Mouse (Mus musculus) kidney, embryonic 15.5 days (tissue): ENCODE data around the gene Dand5. TPM values are rescaled to one million over a fixed set of nuclear protein-coding genes. Genes with fewer than 3 reads are reported as not detected.

Experiments
- ATAC-seq: fragments of 200-750 bp; cut with Nextera tagmentation; replicated peaks from 2 replicates; pipeline ENCODE4 v1.8.0; 2017; ENCODE audit warnings: moderate TSS enrichment; ENCODE audit not compliant: low FRiP score
- H3K27ac ChIP-seq: fragments of 300-500 bp; sonication (generic); 2 replicates; pipeline ENCODE4 v1.5.1; 2015; ENCODE audit warnings: mild to moderate bottlenecking, inconsistent platforms
- H3K27me3 ChIP-seq: fragments of 300-500 bp; sonication (generic); 2 replicates; pipeline ENCODE4 v1.6.1; 2015; ENCODE audit warnings: inconsistent platforms
- H3K36me3 ChIP-seq: fragments of 300-500 bp; sonication (generic); 2 replicates; pipeline ENCODE4 v1.6.1; 2015; ENCODE audit warnings: inconsistent platforms
- H3K4me1 ChIP-seq: fragments of 300-500 bp; sonication (generic); 2 replicates; pipeline ENCODE4 v1.6.1; 2015; ENCODE audit warnings: inconsistent platforms
- H3K4me2 ChIP-seq: fragments of 300-500 bp; sonication (generic); 2 replicates; pipeline ENCODE4 v1.6.1; 2015; ENCODE audit warnings: moderate library complexity, mild to moderate bottlenecking, inconsistent platforms
- H3K4me3 ChIP-seq: fragments of 300-500 bp; sonication (generic); replicated peaks from 2 replicates; pipeline ENCODE4 v1.5.1; 2015; ENCODE audit warnings: mild to moderate bottlenecking, inconsistent platforms
- H3K9ac ChIP-seq: fragments of 300-500 bp; sonication (generic); 2 replicates; pipeline ENCODE4 v1.6.1; 2015; ENCODE audit warnings: mild to moderate bottlenecking, inconsistent platforms
- H3K9me3 ChIP-seq: fragments of 300-500 bp; sonication (generic); replicated peaks from 2 replicates; pipeline ENCODE4 v1.6.1; 2016; ENCODE audit warnings: inconsistent platforms
- WGBS: fragments of 180-500 bp; shearing (Covaris S2); methylation state at CpG from one replicate; pipeline ENCODE4 v1.1.7; 2015; ENCODE audit warnings: mixed read lengths; 5-methylcytosine and 5-hydroxymethylcytosine counted together
- polyA plus RNA-seq: library from polyadenylated mRNA; unstranded; fragments of >200 nt; fragmentation: Nextera tagmentation; extraction: Ambion mirVana; gene quantifications from 2 replicates; pipeline ENCODE4 v1.2.1, GENCODE M21; 2015

The Dand5 gene
- polyA plus RNA-seq, 1 experiment from 2014 or later = 7.0 TPM

DNA sequence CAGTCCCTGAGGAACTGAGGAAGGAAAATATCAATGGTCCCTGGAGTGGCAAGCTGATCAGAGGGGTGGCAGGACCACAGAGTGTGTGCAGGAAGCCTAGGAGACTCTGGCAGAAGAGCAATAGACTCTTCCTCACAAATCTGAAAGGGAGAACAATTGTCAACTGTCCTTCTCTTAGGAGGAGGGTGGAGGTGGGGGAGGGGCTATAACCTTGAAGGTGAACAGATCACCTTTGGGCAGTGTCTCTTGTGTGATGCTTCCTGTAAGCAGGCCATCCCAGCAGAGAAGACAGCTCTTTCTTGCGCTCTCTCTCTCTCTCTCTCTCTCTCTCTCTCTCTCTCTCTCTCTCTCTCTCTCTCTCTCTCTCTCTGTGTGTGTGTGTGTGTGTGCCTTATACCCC lies 46.1 kb downstream of the Dand5 start:
- H3K4me1 ChIP-seq = peaks cover 50% of the 10 kb centered on the region
- H3K9me3 ChIP-seq = no peaks in the 10 kb centered on the region
- no peaks in the 10 kb centered on the region for H3K36me3 ChIP-seq
- H3K4me2 ChIP-seq = no peak overlapping the region
- H3K27me3 ChIP-seq = peaks cover 97% of the 10 kb centered on the region
- H3K4me3 ChIP-seq = no peak overlapping the region
- H3K27ac ChIP-seq = no peak overlapping the region
- no peak overlapping the region for H3K9ac ChIP-seq
- 20% methylated on average over 1 of the region's 1 CpGs for WGBS
- no peak for ATAC-seq

DNA sequence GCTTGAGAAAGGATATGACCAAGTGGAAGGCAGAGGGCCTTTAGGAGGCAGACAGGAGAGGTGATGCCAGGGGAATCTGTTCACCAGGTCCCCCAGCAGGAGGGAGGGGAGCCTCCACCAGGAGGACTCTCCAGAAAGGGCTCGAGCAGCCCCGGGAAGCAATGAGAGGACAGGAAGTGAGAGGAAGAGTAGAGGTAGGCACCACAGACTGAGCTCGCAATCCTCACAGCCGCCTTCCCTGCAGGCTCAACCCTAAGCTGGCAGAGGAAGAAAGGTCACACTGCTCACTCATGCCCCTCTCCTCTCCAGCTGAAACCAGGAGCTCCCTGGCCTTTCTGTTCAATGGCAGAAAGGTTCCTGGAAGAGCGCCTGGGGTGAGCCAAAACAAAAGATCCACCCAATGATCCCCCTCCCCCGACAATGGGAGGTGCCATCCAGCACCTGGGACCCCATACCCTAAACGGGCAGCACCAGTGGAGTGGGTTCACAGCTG lies 47.0 kb downstream of the Dand5 start:
- Histone ChIP-seq H3K4me2 (0 out of 2 replicates have a peak overlapping the region, but pooled peaks have one; percentile 51), H3K36me3 (no peaks in the 10 kb centered on the region), H3K9me3 (no peaks in the 10 kb centered on the region), H3K27me3 (peaks cover 97% of the 10 kb centered on the region), H3K27ac (peak overlapping the region; percentile 59; the same call in 1 of the 2 replicates), H3K4me1 (peaks cover 56% of the 10 kb centered on the region), H3K9ac (no peak overlapping the region), H3K4me3 (no peak overlapping the region)
- 16% methylated on average over 7 of the region's 7 CpGs for WGBS
- ATAC-seq = no peak

DNA sequence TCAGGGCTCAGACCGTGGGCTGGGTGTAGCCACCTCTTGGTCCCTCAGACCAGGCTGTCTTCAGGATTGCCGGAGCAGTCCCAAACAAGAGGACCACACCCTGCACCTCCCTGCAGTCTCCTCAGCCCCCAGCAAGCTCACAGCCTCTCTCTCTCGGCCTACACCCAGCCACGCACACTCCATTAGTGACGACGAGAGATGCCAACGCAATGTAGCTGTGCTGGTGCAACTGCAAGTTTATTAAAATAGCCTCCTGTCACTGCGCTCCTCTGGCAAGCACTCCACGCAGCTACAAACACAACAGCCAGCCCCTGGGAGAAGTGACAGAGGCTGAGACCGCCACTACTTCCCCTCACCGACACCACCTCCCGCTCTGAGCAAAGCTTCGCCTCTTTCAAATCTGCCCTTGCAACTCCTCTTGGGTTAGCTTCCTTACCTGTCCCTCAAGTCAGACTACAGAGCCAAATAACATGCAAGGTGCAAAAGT lies 47.5 kb downstream of the Dand5 start:
- Histone ChIP-seq H3K4me3 (no peak overlapping the region), H3K4me1 (peaks cover 60% of the 10 kb centered on the region), H3K9me3 (no peaks in the 10 kb centered on the region), H3K27ac (peak overlapping the region; percentile 59), H3K36me3 (no peaks in the 10 kb centered on the region), H3K27me3 (peaks cover 97% of the 10 kb centered on the region), H3K4me2 (peak overlapping the region; percentile 51), H3K9ac (peak overlapping the region; percentile 7; the same call in 1 of the 2 replicates)
- 12% methylated on average over 13 of the region's 13 CpGs for WGBS
- ATAC-seq = no peak

- Histone ChIP-seq H3K36me3 (no peaks in the 10 kb centered on the region), H3K4me1 (peaks cover 57% of the 10 kb centered on the region), H3K27ac (peak overlapping the region; percentile 78), H3K9me3 (no peaks in the 10 kb centered on the region), H3K4me3 (peak overlapping the region; percentile 29; the same call in 1 of the 2 replicates), H3K27me3 (peaks cover 96% of the 10 kb centered on the region), H3K4me2 (peak overlapping the region; percentile 51), H3K9ac (no peak overlapping the region)
- 0 out of 2 replicates have a peak, but pooled peaks have one; percentile 40 for ATAC-seq
- WGBS = 3% methylated on average over 10 of the region's 10 CpGs
Measured at GRCm38 (mm10) chr8:84774473-84774911, 48.1 kb downstream of the Dand5 start.

DNA sequence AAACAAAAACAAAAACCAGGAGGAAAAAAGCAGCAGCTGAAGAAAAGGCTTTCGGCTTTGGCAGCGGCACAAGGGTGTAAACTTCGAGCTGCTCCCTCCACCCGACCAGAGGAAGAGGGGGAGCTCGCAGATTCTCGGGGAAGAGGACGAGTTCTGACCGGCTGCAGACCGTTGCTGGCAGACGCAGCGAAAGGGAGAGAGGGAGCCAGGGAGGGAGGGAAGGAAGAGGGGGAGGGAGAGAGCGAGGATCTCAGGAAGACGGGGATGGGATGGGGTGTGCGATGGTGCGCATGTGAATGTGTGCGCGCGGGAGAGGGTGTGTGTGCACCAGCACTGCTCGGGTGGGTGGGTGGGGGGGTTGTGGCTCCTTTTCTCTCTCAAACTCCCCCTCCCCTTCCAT lies 48.8 kb downstream of the Dand5 start:
- peaks cover 96% of the 10 kb centered on the region for H3K27me3 ChIP-seq
- peak overlapping the region; percentile 29 for H3K4me3 ChIP-seq

GRCm38 (mm10) chr8:84773304-84773703 lies 49.3 kb downstream of the Dand5 start:
- H3K4me3 ChIP-seq = peak overlapping the region; percentile 29
- peak overlapping the region; percentile 51 for H3K4me2 ChIP-seq
- no peak for ATAC-seq
- no peak overlapping the region for H3K9ac ChIP-seq
- peak overlapping the region; percentile 72 for H3K27ac ChIP-seq
- H3K9me3 ChIP-seq = no peaks in the 10 kb centered on the region
- H3K36me3 ChIP-seq = no peaks in the 10 kb centered on the region
- H3K4me1 ChIP-seq = peaks cover 54% of the 10 kb centered on the region
- peaks cover 96% of the 10 kb centered on the region for H3K27me3 ChIP-seq
- WGBS = 1% methylated on average over 9 of the region's 9 CpGs

More for the DNA sequence above, 48.8 kb downstream of the Dand5 start:
- WGBS = under 1% methylated on average over 19 of the region's 19 CpGs
- Histone ChIP-seq H3K9me3 (no peaks in the 10 kb centered on the region), H3K9ac (no peak overlapping the region), H3K4me1 (peaks cover 54% of the 10 kb centered on the region), H3K36me3 (no peaks in the 10 kb centered on the region), H3K27ac (peak overlapping the region; percentile 72), H3K4me2 (peak overlapping the region; percentile 51)
- ATAC-seq = peak; percentile 82

DNA sequence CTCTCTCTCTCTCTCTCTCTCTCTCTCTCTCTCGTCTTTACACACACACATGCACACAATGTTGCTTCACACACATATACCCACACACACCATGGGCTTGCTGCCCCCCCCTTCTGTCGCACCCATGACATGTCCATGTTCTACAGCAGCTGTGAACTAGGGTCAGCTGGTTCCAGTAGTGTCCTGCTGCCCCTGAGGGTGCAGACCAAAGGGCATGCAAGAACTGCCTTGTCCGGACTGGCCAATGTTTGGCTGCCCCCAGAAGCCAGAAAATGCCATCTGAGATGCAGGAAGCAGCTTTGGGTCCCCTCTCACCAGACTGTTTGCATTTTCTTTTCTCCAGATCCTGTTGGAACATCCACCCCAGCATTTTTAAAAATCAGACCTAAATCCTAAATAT lies 50.0 kb downstream of the Dand5 start:
- WGBS = 18% methylated on average over 3 of the region's 3 CpGs
- Histone ChIP-seq H3K9ac (no peak overlapping the region), H3K27ac (no peak overlapping the region), H3K4me3 (no peak overlapping the region), H3K27me3 (peaks cover 96% of the 10 kb centered on the region), H3K9me3 (no peaks in the 10 kb centered on the region), H3K4me1 (peaks cover 54% of the 10 kb centered on the region), H3K4me2 (peak overlapping the region; percentile 51), H3K36me3 (0 out of 2 replicates have a peak, but pooled peaks cover 2% of the 10 kb centered on the region)
- no peak for ATAC-seq

- peak overlapping the region; percentile 16 for H3K4me3 ChIP-seq
Measured at GRCm38 (mm10) chr8:84771941-84772378, 50.7 kb downstream of the Dand5 start.

DNA sequence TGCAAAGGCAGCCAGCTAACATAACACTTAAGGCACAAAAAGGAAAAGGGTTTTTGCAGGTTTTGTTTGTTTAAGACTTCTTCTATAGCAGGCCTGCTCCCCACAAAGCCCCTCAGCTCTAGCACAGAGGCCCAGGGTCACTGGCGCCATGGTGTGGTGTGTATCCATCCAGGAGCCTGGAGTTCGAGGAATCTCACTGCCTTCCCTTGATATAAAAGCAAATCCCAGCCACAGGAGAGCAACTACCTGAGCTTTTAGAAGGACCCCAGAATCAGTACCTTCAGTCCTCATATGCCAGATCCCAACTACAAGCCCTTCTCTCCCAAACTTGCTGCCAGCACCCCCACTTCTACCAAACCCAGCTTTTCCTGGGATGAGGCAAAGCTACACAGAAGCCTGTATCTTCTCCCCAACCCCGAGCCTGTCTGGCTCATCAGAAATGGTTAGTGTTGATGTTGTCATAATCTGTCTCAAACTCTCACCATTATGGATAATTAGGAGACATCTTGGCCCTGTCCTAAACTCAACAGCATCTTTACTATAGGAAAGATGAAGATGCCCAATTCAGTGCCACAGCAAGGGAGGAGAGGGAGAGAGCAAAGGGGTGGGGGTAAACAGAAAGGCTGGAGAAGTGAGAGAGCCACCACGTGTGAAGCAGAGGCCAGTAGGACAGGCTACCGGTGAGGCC lies 51.5 kb downstream of the Dand5 start:
- Histone ChIP-seq H3K36me3 (0 out of 2 replicates have a peak, but pooled peaks cover 6% of the 10 kb centered on the region), H3K4me3 (peak overlapping the region; percentile 16), H3K27ac (0 out of 2 replicates have a peak overlapping the region, but pooled peaks have one; percentile 58), H3K4me2 (peak overlapping the region; percentile 51; the same call in 1 of the 2 replicates), H3K9ac (no peak overlapping the region), H3K9me3 (no peaks in the 10 kb centered on the region), H3K4me1 (peaks cover 62% of the 10 kb centered on the region), H3K27me3 (peaks cover 96% of the 10 kb centered on the region)
- 34% methylated on average over 5 of the region's 5 CpGs for WGBS
- ATAC-seq = no peak

More at GRCm38 (mm10) chr8:84771941-84772378, 50.7 kb downstream of the Dand5 start:
- Histone ChIP-seq H3K27me3 (peaks cover 96% of the 10 kb centered on the region), H3K9ac (no peak overlapping the region), H3K4me2 (peak overlapping the region; percentile 51), H3K9me3 (no peaks in the 10 kb centered on the region), H3K36me3 (0 out of 2 replicates have a peak, but pooled peaks cover 6% of the 10 kb centered on the region), H3K27ac (no peak overlapping the region), H3K4me1 (peaks cover 54% of the 10 kb centered on the region)
- ATAC-seq = no peak
- WGBS = 12% methylated on average over 34 of the region's 34 CpGs

- Histone ChIP-seq H3K4me1 (peaks cover 64% of the 10 kb centered on the region), H3K27me3 (peaks cover 96% of the 10 kb centered on the region), H3K36me3 (0 out of 2 replicates have a peak, but pooled peaks cover 6% of the 10 kb centered on the region), H3K27ac (no peak overlapping the region), H3K4me2 (peak overlapping the region; percentile 51; the same call in 1 of the 2 replicates), H3K9me3 (no peaks in the 10 kb centered on the region), H3K4me3 (no peak overlapping the region), H3K9ac (no peak overlapping the region)
- ATAC-seq = no peak
- 34% methylated on average over 12 of the region's 12 CpGs for WGBS
Measured at GRCm38 (mm10) chr8:84770100-84770953, 52.3 kb downstream of the Dand5 start.

DNA sequence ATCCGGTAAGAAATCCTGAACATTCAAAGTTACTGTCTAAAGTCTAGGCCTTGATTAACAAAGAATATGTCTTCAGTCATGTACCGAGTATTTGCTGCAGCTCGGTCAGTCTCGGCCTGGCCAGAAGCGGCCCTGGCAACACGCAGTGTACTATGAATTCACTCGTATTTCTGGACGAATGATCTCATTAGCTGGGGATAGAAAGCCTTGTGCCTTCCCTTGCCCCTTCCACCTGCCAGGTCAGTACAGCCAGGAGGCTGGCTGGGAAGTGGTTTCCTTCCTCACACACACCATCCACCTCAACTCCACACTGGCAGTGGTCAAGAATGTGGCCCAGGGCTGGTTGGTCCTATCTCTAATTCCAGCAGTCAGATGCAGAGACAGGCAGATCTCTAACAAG lies 53.3 kb downstream of the Dand5 start:
- ATAC-seq = no peak
- Histone ChIP-seq H3K4me3 (no peak overlapping the region), H3K9ac (no peak overlapping the region), H3K27ac (no peak overlapping the region), H3K9me3 (no peaks in the 10 kb centered on the region), H3K36me3 (0 out of 2 replicates have a peak, but pooled peaks cover 6% of the 10 kb centered on the region), H3K27me3 (peaks cover 96% of the 10 kb centered on the region), H3K4me1 (peaks cover 56% of the 10 kb centered on the region), H3K4me2 (no peak overlapping the region)
- 92% methylated on average over 8 of the region's 8 CpGs for WGBS
